Mouse (Mus musculus) lung, postnatal 0 days (tissue): ENCODE measurements around the gene Fam89a. TPM values are rescaled to one million over a fixed set of nuclear protein-coding genes. Genes with fewer than 3 reads are reported as not detected.

Experiments
- ATAC-seq: fragments of 200-750 bp; cut with Nextera tagmentation; 2 replicates; pipeline ENCODE4 v1.8.0; 2017; ENCODE audit warnings: moderate library complexity
- DNase-seq: peaks from one replicate; pipeline ENCODE4 v3.0.0-alpha.2; 2016; ENCODE audit warnings: low spot score
- H3K27ac ChIP-seq: fragments of 300-500 bp; sonication (generic); 2 replicates; pipeline ENCODE4 v1.5.1; 2014; ENCODE audit warnings: antibody characterized with exemption, mild to moderate bottlenecking, low read length, mixed read lengths
- H3K27me3 ChIP-seq: fragments of 300-500 bp; sonication (generic); replicated peaks from 2 replicates; pipeline ENCODE4 v1.6.1; 2014; ENCODE audit warnings: low read length, mixed read lengths; ENCODE audit not compliant: insufficient read depth
- H3K36me3 ChIP-seq: fragments of 300-500 bp; sonication (generic); 2 replicates; pipeline ENCODE4 v1.6.1; 2014; ENCODE audit warnings: low read length, mixed read lengths; ENCODE audit not compliant: insufficient read depth
- H3K4me1 ChIP-seq: fragments of 300-500 bp; sonication (generic); 2 replicates; pipeline ENCODE4 v1.6.1; 2014; ENCODE audit warnings: antibody characterized with exemption, low read depth, low read length, mixed read lengths; ENCODE audit not compliant: insufficient read depth
- H3K4me2 ChIP-seq: fragments of 300-500 bp; sonication (generic); replicated peaks from 2 replicates; pipeline ENCODE4 v1.6.1; 2014; ENCODE audit warnings: low read depth, mild to moderate bottlenecking, low read length, moderate library complexity, mixed read lengths
- H3K4me3 ChIP-seq: fragments of 300-500 bp; sonication (generic); 2 replicates; pipeline ENCODE4 v1.5.1; 2014; ENCODE audit warnings: low read depth, low read length
- H3K9ac ChIP-seq: fragments of 300-500 bp; sonication (generic); replicated peaks from 2 replicates; pipeline ENCODE4 v1.6.1; 2014; ENCODE audit warnings: low read depth, mild to moderate bottlenecking
- H3K9me3 ChIP-seq: fragments of 300-500 bp; sonication (generic); 2 replicates; pipeline ENCODE4 v1.6.1; 2016; ENCODE audit warnings: low read length, mixed read lengths
- CTCF ChIP-seq: IDR thresholded peaks from 2 replicates; pipeline ENCODE4 v1.5.1; 2016; ENCODE audit warnings: antibody characterized with exemption, mild to moderate bottlenecking
- EP300 ChIP-seq: IDR thresholded peaks from 2 replicates; pipeline ENCODE4 v1.6.1; 2016; ENCODE audit warnings: antibody characterized with exemption, mild to moderate bottlenecking, control low read depth
- WGBS: fragments of 180-500 bp; shearing (Covaris S2); extraction: QIAGEN DNeasy Blood & Tissue Kit; methylation state at CpG from one replicate; pipeline ENCODE4 v1.1.7; 2014; 5-methylcytosine and 5-hydroxymethylcytosine counted together
- polyA plus RNA-seq: library from polyadenylated mRNA; unstranded; fragments of >200 nt; fragmentation: Nextera tagmentation; extraction: Ambion mirVana; gene quantifications from 2 replicates; pipeline ENCODE4 v1.2.1, GENCODE M21; 2015

The Fam89a gene
- polyA plus RNA-seq, 1 experiment from 2014 or later: 3.9 TPM

GRCm38 (mm10) chr8:124755481-124755880 is 3.8 kb upstream of the Fam89a start:
- Histone ChIP-seq H3K4me3 (no peak overlapping the region), H3K27me3 (no peaks in the 10 kb centered on the region), H3K4me1 (no peaks in the 10 kb centered on the region), H3K27ac (no peak overlapping the region), H3K36me3 (no peaks in the 10 kb centered on the region), H3K9ac (no peak overlapping the region), H3K9me3 (no peaks in the 10 kb centered on the region), H3K4me2 (no peak overlapping the region)
- no peak for DNase-seq
- no peak for ATAC-seq
- TF ChIP-seq EP300 (no peak), CTCF (no peak)
- WGBS: 66% methylated on average over 8 of the region's 8 CpGs

- no peak overlapping the region for H3K27ac ChIP-seq
- H3K4me2 ChIP-seq: no peak overlapping the region
- WGBS: 30% methylated on average over 4 of the region's 4 CpGs
- no peak for ATAC-seq
- H3K27me3 ChIP-seq: no peaks in the 10 kb centered on the region
- DNase-seq: no peak
- H3K9me3 ChIP-seq: no peaks in the 10 kb centered on the region
- no peaks in the 10 kb centered on the region for H3K4me1 ChIP-seq
- no peak overlapping the region for H3K9ac ChIP-seq
- H3K36me3 ChIP-seq: no peaks in the 10 kb centered on the region
- TF ChIP-seq CTCF (no peak), EP300 (no peak)
- no peak overlapping the region for H3K4me3 ChIP-seq
These were observed 3.2 kb upstream of the Fam89a start for GRCm38 (mm10) chr8:124754792-124755190.

- Histone ChIP-seq H3K36me3 (no peaks in the 10 kb centered on the region), H3K9ac (no peak overlapping the region), H3K9me3 (no peaks in the 10 kb centered on the region), H3K4me1 (no peaks in the 10 kb centered on the region), H3K4me3 (no peak overlapping the region), H3K4me2 (no peak overlapping the region), H3K27me3 (no peaks in the 10 kb centered on the region), H3K27ac (no peak overlapping the region)
- 17% methylated on average over 11 of the region's 11 CpGs for WGBS
- DNase-seq: peak; percentile 10
- ATAC-seq: no peak
- TF ChIP-seq EP300: no peak
These were observed 2.6 kb upstream of the Fam89a start for GRCm38 (mm10) chr8:124754101-124754791.

- DNase-seq (no peak), ATAC-seq (no peak)
- no peaks in the 10 kb centered on the region for H3K4me1 ChIP-seq
- no peak for TF ChIP-seq CTCF
- TF ChIP-seq EP300: no peak
- no peak overlapping the region for H3K9ac ChIP-seq
- H3K9me3 ChIP-seq: no peaks in the 10 kb centered on the region
- WGBS: 34% methylated on average over 21 of the region's 21 CpGs
- H3K27ac ChIP-seq: no peak overlapping the region
- peak overlapping the region; percentile 99 for H3K4me2 ChIP-seq
- no peaks in the 10 kb centered on the region for H3K27me3 ChIP-seq
- H3K4me3 ChIP-seq: no peak overlapping the region
- H3K36me3 ChIP-seq: no peaks in the 10 kb centered on the region
These were observed 762 bp upstream of the Fam89a start for GRCm38 (mm10) chr8:124752325-124752862.

GRCm38 (mm10) chr8:124751191-124751590 is 441 bp downstream of the Fam89a start:
- peak; percentile 24 for DNase-seq
- Histone ChIP-seq H3K4me3 (peak overlapping the region; percentile 61), H3K27me3 (no peaks in the 10 kb centered on the region), H3K9me3 (no peaks in the 10 kb centered on the region), H3K4me2 (peak overlapping the region; percentile 99), H3K9ac (0 out of 2 replicates have a peak overlapping the region, but pooled peaks have one; percentile 19), H3K4me1 (no peaks in the 10 kb centered on the region), H3K36me3 (no peaks in the 10 kb centered on the region), H3K27ac (no peak overlapping the region)
- TF ChIP-seq EP300 (no peak), CTCF (no peak)
- ATAC-seq: peak; percentile 31
- 0% methylated on average over 31 of the region's 31 CpGs for WGBS

- ATAC-seq (no peak), DNase-seq (no peak)
- no peaks in the 10 kb centered on the region for H3K36me3 ChIP-seq
- no peak overlapping the region for H3K4me2 ChIP-seq
- no peak overlapping the region for H3K27ac ChIP-seq
- no peak overlapping the region for H3K9ac ChIP-seq
- H3K9me3 ChIP-seq: no peaks in the 10 kb centered on the region
- H3K27me3 ChIP-seq: no peaks in the 10 kb centered on the region
- 49% methylated on average over 13 of the region's 13 CpGs for WGBS
- H3K4me1 ChIP-seq: no peaks in the 10 kb centered on the region
- H3K4me3 ChIP-seq: no peak overlapping the region
- TF ChIP-seq CTCF (no peak), EP300 (no peak)
These were observed 5.0 kb downstream of the Fam89a start for GRCm38 (mm10) chr8:124746661-124747060.
